Mouse (Mus musculus) kidney, postnatal 0 days (tissue): ENCODE measurements at regions not wholly inside any gene's neighbourhood (a gene's known extent, or its start where the extent isn't known, plus 50 kb on each side); places are given as distances from the start of the nearest gene placed in this dataset.

ENCODE experiments used
- ATAC-seq: fragments of 200-750 bp; cut with Nextera tagmentation; replicated peaks from 2 replicates; pipeline ENCODE4 v1.8.0; 2017; ENCODE audit warnings: low read depth, moderate number of reproducible peaks, moderate TSS enrichment, moderate library complexity; ENCODE audit not compliant: low FRiP score
- DNase-seq: peaks from one replicate; pipeline ENCODE4 v3.0.0-alpha.2; 2016; ENCODE audit warnings: low spot score
- H3K27ac ChIP-seq: fragments of 300-500 bp; sonication (generic); 2 replicates; pipeline ENCODE4 v1.5.1; 2014; ENCODE audit warnings: mild to moderate bottlenecking
- H3K27me3 ChIP-seq: fragments of 300-500 bp; sonication (generic); 2 replicates; pipeline ENCODE4 v1.6.1; 2014; ENCODE audit warnings: low read length, mixed read lengths; ENCODE audit not compliant: insufficient read depth
- H3K36me3 ChIP-seq: fragments of 300-500 bp; sonication (generic); 2 replicates; pipeline ENCODE4 v1.6.1; 2014; ENCODE audit warnings: low read length, mixed read lengths; ENCODE audit not compliant: insufficient read depth
- H3K4me1 ChIP-seq: fragments of 300-500 bp; sonication (generic); replicated peaks from 2 replicates; pipeline ENCODE4 v1.6.1; 2014; ENCODE audit warnings: antibody characterized with exemption, low read length, mixed read lengths; ENCODE audit not compliant: insufficient read depth
- H3K4me2 ChIP-seq: fragments of 300-500 bp; sonication (generic); 2 replicates; pipeline ENCODE4 v1.6.1; 2014; ENCODE audit warnings: mild to moderate bottlenecking, low read length, moderate library complexity, mixed read lengths
- H3K4me3 ChIP-seq: fragments of 300-500 bp; sonication (generic); replicated peaks from 2 replicates; pipeline ENCODE4 v1.5.1; 2014; ENCODE audit warnings: low read depth, low read length
- H3K9ac ChIP-seq: fragments of 300-500 bp; sonication (generic); 2 replicates; pipeline ENCODE4 v1.6.1; 2014; ENCODE audit warnings: low read depth, low read length
- H3K9me3 ChIP-seq: fragments of 300-500 bp; sonication (generic); replicated peaks from 2 replicates; pipeline ENCODE4 v1.6.1; 2016; ENCODE audit warnings: low read length, inconsistent platforms, mixed read lengths
- CTCF ChIP-seq: IDR thresholded peaks from 2 replicates; pipeline ENCODE4 v1.5.1; 2016; ENCODE audit warnings: antibody characterized with exemption, low read depth, mild to moderate bottlenecking, moderate library complexity
- WGBS: fragments of 180-500 bp; shearing (Covaris S2); extraction: QIAGEN DNeasy Blood & Tissue Kit; methylation state at CpG from one replicate; pipeline ENCODE4 v1.1.7; 2014; 5-methylcytosine and 5-hydroxymethylcytosine counted together

DNA sequence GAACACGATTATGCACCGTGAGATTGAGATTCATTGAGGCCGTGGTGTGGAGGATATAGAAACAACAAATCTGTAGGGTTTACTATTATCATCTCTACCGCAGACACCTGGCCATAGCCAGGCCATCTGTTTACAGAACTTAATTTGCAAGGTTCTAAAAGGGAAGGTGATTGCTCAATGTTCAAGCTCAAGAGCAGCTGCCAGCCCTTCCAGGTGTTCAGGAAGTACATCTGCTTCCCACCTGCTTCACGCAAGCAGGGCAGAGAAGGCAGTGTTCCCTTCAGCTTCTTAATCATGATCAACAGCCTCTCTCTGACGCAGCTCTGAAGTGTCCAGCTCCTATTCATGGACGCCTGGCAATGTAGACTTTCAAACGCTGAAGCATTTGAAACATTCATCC is 202.4 kb upstream of the Prdm1 start:
- no peaks in the 10 kb centered on the region for H3K9me3 ChIP-seq
- H3K4me2 ChIP-seq, result no peak overlapping the region
- TF ChIP-seq CTCF, result no peak
- no peak for ATAC-seq
- H3K4me1 ChIP-seq, result no peaks in the 10 kb centered on the region
- WGBS, result 84% methylated on average over 8 of the region's 8 CpGs
- no peak overlapping the region for H3K27ac ChIP-seq
- H3K4me3 ChIP-seq, result no peak overlapping the region
- no peaks in the 10 kb centered on the region for H3K36me3 ChIP-seq
- H3K9ac ChIP-seq, result no peak overlapping the region
- H3K27me3 ChIP-seq, result no peaks in the 10 kb centered on the region
- no peak for DNase-seq

DNA sequence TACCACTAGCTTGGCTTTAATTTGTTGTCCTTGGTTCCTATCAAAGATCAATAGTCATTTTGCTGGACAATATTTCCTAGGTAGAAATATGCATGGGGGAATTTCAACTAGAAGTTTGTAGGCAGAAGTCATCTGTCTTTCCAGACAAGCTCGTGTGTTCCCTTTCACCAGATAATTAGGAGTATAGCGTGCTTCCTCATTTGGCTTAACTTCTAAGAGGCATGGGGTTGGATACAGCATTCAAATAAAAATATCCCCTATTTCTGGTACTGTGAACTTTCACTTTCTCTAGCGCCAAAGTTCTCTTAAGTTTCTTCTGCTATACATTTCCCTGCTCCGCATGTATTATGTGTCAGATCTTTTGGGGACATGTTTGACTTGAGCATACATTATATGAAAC is 200.7 kb upstream of the Prdm1 start:
- H3K9ac ChIP-seq, result no peak overlapping the region
- H3K4me3 ChIP-seq, result no peak overlapping the region
- no peaks in the 10 kb centered on the region for H3K9me3 ChIP-seq
- 85% methylated on average over 4 of the region's 4 CpGs for WGBS
- no peak for TF ChIP-seq CTCF
- ATAC-seq (no peak), DNase-seq (no peak)
- no peak overlapping the region for H3K4me2 ChIP-seq
- H3K27ac ChIP-seq, result no peak overlapping the region
- H3K27me3 ChIP-seq, result no peaks in the 10 kb centered on the region
- no peaks in the 10 kb centered on the region for H3K36me3 ChIP-seq
- H3K4me1 ChIP-seq, result no peaks in the 10 kb centered on the region

DNA sequence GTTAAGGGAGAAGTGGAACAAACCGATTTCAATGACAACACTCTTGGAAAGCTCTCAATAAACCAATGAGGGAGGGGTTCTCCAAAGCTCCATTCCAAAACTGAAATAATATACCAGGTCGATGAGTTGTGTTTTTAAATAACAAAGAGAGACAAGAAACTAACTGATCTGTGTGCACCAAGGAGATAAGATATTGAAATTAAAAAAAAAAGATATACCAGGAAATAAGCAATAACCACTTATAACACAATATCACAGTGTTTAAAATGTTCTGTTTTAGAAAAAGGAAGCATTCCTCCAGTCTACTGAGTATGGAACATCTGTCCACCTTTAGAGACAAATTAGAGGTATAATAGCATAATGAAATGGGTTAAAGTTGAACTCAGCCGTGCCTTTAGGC is 196.3 kb upstream of the Prdm1 start:
- Histone ChIP-seq H3K9me3 (no peaks in the 10 kb centered on the region), H3K9ac (no peak overlapping the region), H3K4me1 (no peaks in the 10 kb centered on the region), H3K27ac (no peak overlapping the region), H3K27me3 (no peaks in the 10 kb centered on the region), H3K36me3 (no peaks in the 10 kb centered on the region), H3K4me3 (no peak overlapping the region), H3K4me2 (no peak overlapping the region)
- DNase-seq (no peak), ATAC-seq (no peak)
- TF ChIP-seq CTCF, result no peak
- 75% methylated on average over 3 of the region's 3 CpGs for WGBS

DNA sequence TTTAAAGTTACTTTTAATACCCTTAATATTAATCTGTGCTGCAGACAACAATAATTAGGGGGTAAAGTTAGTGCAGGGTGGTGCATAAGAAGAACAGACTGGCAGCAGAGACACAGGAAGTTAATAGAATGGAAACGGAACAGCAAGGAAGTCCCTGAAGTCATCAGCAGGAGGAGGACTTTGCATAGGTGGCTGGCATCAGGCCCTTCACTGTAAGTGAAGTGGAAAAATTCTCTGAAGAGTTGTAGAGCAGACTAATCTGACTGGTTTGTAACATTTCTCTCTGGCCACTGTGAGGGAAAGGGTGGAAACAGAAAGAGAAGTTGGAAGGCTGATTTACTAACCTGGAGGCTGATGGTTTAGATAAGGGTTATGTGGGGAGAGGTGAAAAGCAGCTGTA is 195.5 kb upstream of the Prdm1 start:
- no peak overlapping the region for H3K9ac ChIP-seq
- TF ChIP-seq CTCF, result no peak
- no peak overlapping the region for H3K4me3 ChIP-seq
- H3K36me3 ChIP-seq, result no peaks in the 10 kb centered on the region
- WGBS, result 60% methylated on average over 1 of the region's 1 CpGs
- H3K4me1 ChIP-seq, result no peaks in the 10 kb centered on the region
- no peaks in the 10 kb centered on the region for H3K27me3 ChIP-seq
- DNase-seq (peak; percentile 14), ATAC-seq (no peak)
- H3K27ac ChIP-seq, result no peak overlapping the region
- no peaks in the 10 kb centered on the region for H3K9me3 ChIP-seq
- H3K4me2 ChIP-seq, result no peak overlapping the region

GRCm38 (mm10) chr10:44723321-44723720 is 195.0 kb upstream of the Prdm1 start:
- Histone ChIP-seq H3K27ac (no peak overlapping the region), H3K27me3 (no peaks in the 10 kb centered on the region), H3K4me1 (no peaks in the 10 kb centered on the region), H3K4me3 (no peak overlapping the region), H3K9ac (no peak overlapping the region), H3K9me3 (no peaks in the 10 kb centered on the region), H3K4me2 (no peak overlapping the region), H3K36me3 (no peaks in the 10 kb centered on the region)
- DNase-seq, result peak; percentile 36
- WGBS, result 24% methylated on average over 5 of the region's 5 CpGs
- no peak for TF ChIP-seq CTCF
- no peak for ATAC-seq

GRCm38 (mm10) chr10:44721670-44722069 is 193.4 kb upstream of the Prdm1 start:
- 83% methylated on average over 10 of the region's 10 CpGs for WGBS
- H3K4me3 ChIP-seq, result no peak overlapping the region
- TF ChIP-seq CTCF, result no peak
- no peak overlapping the region for H3K27ac ChIP-seq
- no peaks in the 10 kb centered on the region for H3K36me3 ChIP-seq
- H3K27me3 ChIP-seq, result no peaks in the 10 kb centered on the region
- no peak for ATAC-seq
- H3K9me3 ChIP-seq, result no peaks in the 10 kb centered on the region
- H3K9ac ChIP-seq, result no peak overlapping the region
- no peaks in the 10 kb centered on the region for H3K4me1 ChIP-seq
- DNase-seq, result no peak
- H3K4me2 ChIP-seq, result no peak overlapping the region

- no peaks in the 10 kb centered on the region for H3K9me3 ChIP-seq
- DNase-seq (no peak), ATAC-seq (no peak)
- H3K4me2 ChIP-seq, result no peak overlapping the region
- no peak overlapping the region for H3K9ac ChIP-seq
- no peak for TF ChIP-seq CTCF
- no peak overlapping the region for H3K4me3 ChIP-seq
- no peaks in the 10 kb centered on the region for H3K27me3 ChIP-seq
- H3K4me1 ChIP-seq, result no peaks in the 10 kb centered on the region
- H3K27ac ChIP-seq, result no peak overlapping the region
- H3K36me3 ChIP-seq, result no peaks in the 10 kb centered on the region
- WGBS, result 91% methylated on average over 5 of the region's 5 CpGs
Measured at GRCm38 (mm10) chr10:44716612-44717011, 188.3 kb upstream of the Prdm1 start.
